Mouse (Mus musculus) liver, embryonic 11.5 days (tissue): ENCODE results near the gene Dnmbp. TPM values are rescaled to one million over a fixed set of nuclear protein-coding genes. Genes with fewer than 3 reads are reported as not detected.

Experiments
- ATAC-seq: fragments of 200-750 bp; cut with Nextera tagmentation; replicated peaks from 2 replicates; pipeline ENCODE4 v1.8.0; 2017; ENCODE audit warnings: moderate number of reproducible peaks, mild to moderate bottlenecking, moderate TSS enrichment, moderate library complexity; ENCODE audit not compliant: low FRiP score
- DNase-seq: peaks from one replicate; pipeline ENCODE4 v3.0.0-alpha.2; 2017; ENCODE audit warnings: low spot score
- H3K27ac ChIP-seq: fragments of 300-500 bp; sonication (generic); 2 replicates; pipeline ENCODE4 v1.5.1; 2014; ENCODE audit warnings: mild to moderate bottlenecking, low read depth, low read length, control low read depth
- H3K27me3 ChIP-seq: fragments of 300-500 bp; sonication (generic); replicated peaks from 2 replicates; pipeline ENCODE4 v1.6.1; 2014; ENCODE audit warnings: low read length, mixed read lengths; ENCODE audit not compliant: control insufficient read depth, insufficient read depth
- H3K36me3 ChIP-seq: fragments of 300-500 bp; sonication (generic); 2 replicates; pipeline ENCODE4 v1.6.1; 2014; ENCODE audit warnings: mild to moderate bottlenecking, low read length, moderate library complexity, mixed read lengths; ENCODE audit not compliant: control insufficient read depth, insufficient read depth
- H3K4me1 ChIP-seq: fragments of 300-500 bp; sonication (generic); replicated peaks from 2 replicates; pipeline ENCODE4 v1.6.1; 2014; ENCODE audit warnings: low read length, mixed read lengths; ENCODE audit not compliant: control insufficient read depth, insufficient read depth
- H3K4me2 ChIP-seq: fragments of 300-500 bp; sonication (generic); 2 replicates; pipeline ENCODE4 v1.6.1; 2014; ENCODE audit warnings: mild to moderate bottlenecking, control low read depth, moderate library complexity
- H3K4me3 ChIP-seq: fragments of 300-500 bp; sonication (generic); 2 replicates; pipeline ENCODE4 v1.5.1; 2014; ENCODE audit warnings: low read depth, low read length, control low read depth
- H3K9ac ChIP-seq: fragments of 300-500 bp; sonication (generic); 2 replicates; pipeline ENCODE4 v1.6.1; 2014; ENCODE audit warnings: low read depth, low read length, control low read depth
- H3K9me3 ChIP-seq: fragments of 300-500 bp; sonication (generic); 2 replicates; pipeline ENCODE4 v1.6.1; 2016; ENCODE audit warnings: low read length, inconsistent platforms, mixed read lengths; ENCODE audit not compliant: control insufficient read depth
- WGBS: fragments of 180-500 bp; shearing (Covaris S2); extraction: QIAGEN DNeasy Blood & Tissue Kit; methylation state at CpG from one replicate; pipeline ENCODE4 v1.1.7; 2014; 5-methylcytosine and 5-hydroxymethylcytosine counted together
- polyA plus RNA-seq: library from polyadenylated mRNA; unstranded; fragments of >200 nt; fragmentation: Nextera tagmentation; extraction: Ambion mirVana; gene quantifications from 2 replicates; pipeline ENCODE4 v1.2.1, GENCODE M21; 2014

The Dnmbp gene
- polyA plus RNA-seq, 1 experiment from 2014 or later, result 8.7 TPM

GRCm38 (mm10) chr19:43930926-43931325 is 9.1 kb downstream of the Dnmbp start:
- no peak overlapping the region for H3K4me2 ChIP-seq
- no peaks in the 10 kb centered on the region for H3K9me3 ChIP-seq
- ATAC-seq, result no peak
- H3K27me3 ChIP-seq, result no peaks in the 10 kb centered on the region
- no peaks in the 10 kb centered on the region for H3K36me3 ChIP-seq
- H3K27ac ChIP-seq, result no peak overlapping the region
- no peak for DNase-seq
- H3K9ac ChIP-seq, result no peak overlapping the region
- WGBS, result 80% methylated on average over 6 of the region's 6 CpGs
- peaks cover 3% of the 10 kb centered on the region; the same call in 1 of the 2 replicates for H3K4me1 ChIP-seq
- no peak overlapping the region for H3K4me3 ChIP-seq

- 41% methylated on average over 7 of the region's 7 CpGs for WGBS
- DNase-seq (no peak), ATAC-seq (no peak)
- Histone ChIP-seq H3K27ac (no peak overlapping the region), H3K36me3 (no peaks in the 10 kb centered on the region), H3K9me3 (no peaks in the 10 kb centered on the region), H3K4me2 (no peak overlapping the region), H3K9ac (no peak overlapping the region), H3K27me3 (no peaks in the 10 kb centered on the region), H3K4me3 (no peak overlapping the region), H3K4me1 (peaks cover 3% of the 10 kb centered on the region; the same call in 1 of the 2 replicates)
Observed at GRCm38 (mm10) chr19:43930366-43930765, 9.6 kb downstream of the Dnmbp start.

- Histone ChIP-seq H3K4me2 (no peak overlapping the region), H3K4me1 (peaks cover 3% of the 10 kb centered on the region; the same call in 1 of the 2 replicates), H3K36me3 (no peaks in the 10 kb centered on the region), H3K27ac (no peak overlapping the region), H3K4me3 (no peak overlapping the region), H3K9ac (no peak overlapping the region), H3K9me3 (no peaks in the 10 kb centered on the region), H3K27me3 (no peaks in the 10 kb centered on the region)
- 52% methylated on average over 11 of the region's 11 CpGs for WGBS
- no peak for ATAC-seq
- DNase-seq, result no peak
Observed at GRCm38 (mm10) chr19:43929869-43930268, 10.1 kb downstream of the Dnmbp start.

GRCm38 (mm10) chr19:43927967-43928366 is 12.0 kb downstream of the Dnmbp start:
- Histone ChIP-seq H3K4me1 (peaks cover 3% of the 10 kb centered on the region; the same call in 1 of the 2 replicates), H3K4me2 (no peak overlapping the region), H3K9ac (no peak overlapping the region), H3K36me3 (no peaks in the 10 kb centered on the region), H3K27me3 (no peaks in the 10 kb centered on the region), H3K9me3 (no peaks in the 10 kb centered on the region), H3K4me3 (no peak overlapping the region), H3K27ac (no peak overlapping the region)
- ATAC-seq (no peak), DNase-seq (no peak)
- WGBS, result 75% methylated on average over 5 of the region's 5 CpGs

- no peak for ATAC-seq
- H3K9me3 ChIP-seq, result no peaks in the 10 kb centered on the region
- WGBS, result 74% methylated on average over 10 of the region's 10 CpGs
Observed at GRCm38 (mm10) chr19:43927057-43927456, 12.9 kb downstream of the Dnmbp start.

GRCm38 (mm10) chr19:43926141-43926987 is 13.6 kb downstream of the Dnmbp start:
- no peaks in the 10 kb centered on the region for H3K36me3 ChIP-seq
- 73% methylated on average over 10 of the region's 10 CpGs for WGBS

More at GRCm38 (mm10) chr19:43927057-43927456, 12.9 kb downstream of the Dnmbp start:
- no peak overlapping the region for H3K9ac ChIP-seq
- no peaks in the 10 kb centered on the region for H3K27me3 ChIP-seq
- H3K27ac ChIP-seq, result no peak overlapping the region
- H3K4me3 ChIP-seq, result no peak overlapping the region
- no peaks in the 10 kb centered on the region for H3K36me3 ChIP-seq
- no peak overlapping the region for H3K4me2 ChIP-seq
- H3K4me1 ChIP-seq, result peaks cover 4% of the 10 kb centered on the region; the same call in 1 of the 2 replicates
- DNase-seq, result no peak

GRCm38 (mm10) chr19:43924361-43924760 is 15.6 kb downstream of the Dnmbp start:
- Histone ChIP-seq H3K27ac (no peak overlapping the region), H3K4me3 (no peak overlapping the region), H3K27me3 (no peaks in the 10 kb centered on the region), H3K4me1 (peaks cover 16% of the 10 kb centered on the region), H3K36me3 (no peaks in the 10 kb centered on the region), H3K4me2 (no peak overlapping the region), H3K9me3 (no peaks in the 10 kb centered on the region), H3K9ac (no peak overlapping the region)
- DNase-seq (no peak), ATAC-seq (no peak)
- 73% methylated on average over 8 of the region's 8 CpGs for WGBS

More at GRCm38 (mm10) chr19:43926141-43926987, 13.6 kb downstream of the Dnmbp start:
- DNase-seq (no peak), ATAC-seq (no peak)
- H3K9ac ChIP-seq, result no peak overlapping the region
- no peak overlapping the region for H3K4me3 ChIP-seq
- H3K4me1 ChIP-seq, result peaks cover 7% of the 10 kb centered on the region; the same call in 1 of the 2 replicates
- no peak overlapping the region for H3K27ac ChIP-seq
- no peak overlapping the region for H3K4me2 ChIP-seq
- H3K27me3 ChIP-seq, result no peaks in the 10 kb centered on the region
- no peaks in the 10 kb centered on the region for H3K9me3 ChIP-seq

GRCm38 (mm10) chr19:43922963-43923362 is 17.0 kb downstream of the Dnmbp start:
- Histone ChIP-seq H3K36me3 (no peaks in the 10 kb centered on the region), H3K4me3 (no peak overlapping the region), H3K27me3 (no peaks in the 10 kb centered on the region), H3K4me1 (peaks cover 16% of the 10 kb centered on the region), H3K4me2 (no peak overlapping the region), H3K9me3 (no peaks in the 10 kb centered on the region), H3K27ac (no peak overlapping the region), H3K9ac (no peak overlapping the region)
- DNase-seq, result no peak
- WGBS, result 89% methylated on average over 7 of the region's 7 CpGs
- no peak for ATAC-seq

- H3K9me3 ChIP-seq, result no peaks in the 10 kb centered on the region
- H3K36me3 ChIP-seq, result no peaks in the 10 kb centered on the region
- no peak overlapping the region for H3K4me3 ChIP-seq
- ATAC-seq (no peak), DNase-seq (no peak)
- peak overlapping the region; percentile 61 for H3K4me2 ChIP-seq
- no peak overlapping the region for H3K27ac ChIP-seq
- no peaks in the 10 kb centered on the region for H3K27me3 ChIP-seq
- H3K4me1 ChIP-seq, result peaks cover 24% of the 10 kb centered on the region
- H3K9ac ChIP-seq, result no peak overlapping the region
- WGBS, result 38% methylated on average over 13 of the region's 13 CpGs
Observed at GRCm38 (mm10) chr19:43921410-43921809, 18.6 kb downstream of the Dnmbp start.
